43 mouse cellular contexts compared by ENCODE assay signal in the genomic region with DNA sequence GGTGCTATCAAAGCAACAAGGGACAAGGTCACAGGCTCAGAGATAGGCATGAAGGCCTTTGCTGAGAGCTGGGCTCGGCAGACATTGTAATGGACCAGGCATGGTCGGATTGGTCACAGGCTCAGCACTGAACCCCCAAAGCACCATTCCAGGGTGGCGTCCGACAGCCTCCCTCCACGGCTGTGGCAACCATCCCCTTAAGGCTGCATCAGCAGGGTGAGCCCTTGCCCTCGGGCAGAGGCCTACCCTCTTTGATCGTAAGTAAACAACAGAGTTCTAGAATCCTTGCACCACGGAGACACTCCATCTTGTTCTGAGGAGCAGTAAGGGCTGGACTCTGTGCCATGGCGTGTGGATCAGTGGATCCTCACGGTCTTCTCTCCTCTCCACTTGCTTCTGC. TPM values are rescaled to one million over a fixed set of nuclear protein-coding genes. Genes with fewer than 3 reads are reported as not detected.
"Had no signal": no experiment of that assay in that cellular context is flagged by ENCODE, and none has a peak within 500 bp of the region (broad histone marks: within the 10 kb centered on the region; RNA-seq: fewer than 3 reads in every experiment).

Prss46 (plus strand) TSS at position 301 of the 400 bp plus-strand sequence.

- H3K27ac ChIP-seq: heart, embryonic 10.5 days; heart, embryonic 13.5 days; heart, embryonic 15.5 days; hindbrain, embryonic 10.5 days; hindbrain, embryonic 12.5 days; hindbrain, embryonic 13.5 days; hindbrain, embryonic 14.5 days; hindbrain, embryonic 15.5 days; hindbrain, postnatal 0 days; intestine, embryonic 15.5 days; kidney, embryonic 15.5 days; kidney, postnatal 0 days; layer of hippocampus, adult 2 months had no signal

- H3K4me1 ChIP-seq: heart, embryonic 12.5 days; heart, embryonic 13.5 days; heart, embryonic 15.5 days; hindbrain, embryonic 12.5 days; hindbrain, embryonic 15.5 days had no signal

- H3K36me3 ChIP-seq: heart, embryonic 10.5 days; heart, embryonic 12.5 days; heart, embryonic 13.5 days; heart, embryonic 15.5 days; hindbrain, embryonic 10.5 days; hindbrain, embryonic 12.5 days; hindbrain, embryonic 13.5 days; hindbrain, embryonic 15.5 days; intestine, embryonic 15.5 days; kidney, embryonic 15.5 days had no signal

- DNase-seq: heart, postnatal 10 days; heart, postnatal 14 days; heart, postnatal 36 days; heart, postnatal 4 days; kidney, adult 11 months; kidney, adult 18-20 months; kidney, adult 2 months; kidney, adult 8-10 months; kidney, adult 9 months; kidney, postnatal 10 days; kidney, postnatal 14 days; kidney, postnatal 25 days; kidney, postnatal 36 days; kidney, postnatal 4 days; layer of hippocampus, adult 9-11 months; layer of hippocampus, postnatal 36 days had no signal

- H3K27me3 ChIP-seq: heart, embryonic 12.5 days; heart, embryonic 13.5 days; heart, embryonic 15.5 days; hindbrain, embryonic 12.5 days; hindbrain, embryonic 13.5 days; hindbrain, embryonic 15.5 days; intestine, embryonic 15.5 days; kidney, embryonic 15.5 days had no signal

- H3K4me3 ChIP-seq: heart, embryonic 10.5 days; heart, embryonic 12.5 days; heart, embryonic 13.5 days; heart, embryonic 15.5 days; hindbrain, embryonic 10.5 days; hindbrain, embryonic 12.5 days; hindbrain, embryonic 13.5 days; hindbrain, embryonic 15.5 days; intestine, embryonic 15.5 days; kidney, embryonic 15.5 days; layer of hippocampus, adult 2 months had no signal

RNA-seq across cellular contexts. Expression of gene Prss46, which starts in this region (rescaled TPM):
- polyA plus RNA-seq: heart, embryonic 10.5 days; heart, embryonic 11.5 days; heart, embryonic 12.5 days; heart, embryonic 13.5 days; heart, embryonic 14.5 days; heart, embryonic 16.5 days; heart, postnatal 0 days; hindbrain, embryonic 10.5 days; hindbrain, embryonic 11.5 days; hindbrain, embryonic 12.5 days; hindbrain, embryonic 13.5 days; hindbrain, embryonic 14.5 days; hindbrain, embryonic 15.5 days; hindbrain, embryonic 16.5 days; hindbrain, postnatal 0 days; inflammation-experienced regulatory T-cells, adult 6 months; intestine, embryonic 14.5 days; intestine, embryonic 15.5 days; intestine, embryonic 16.5 days; intestine, postnatal 0 days; kidney, adult 2 months; kidney, embryonic 14.5 days; kidney, embryonic 15.5 days; kidney, embryonic 16.5 days; kidney, postnatal 0 days; large intestine, adult 2 months had no signal
